Mouse (Mus musculus): ENCODE measurements around the gene Tacstd2. TPM values are rescaled to one million over a fixed set of nuclear protein-coding genes. Genes with fewer than 3 reads are reported as not detected.
"Not testable (repeated sequence)": the region's sequence is repeated elsewhere in the genome, so short reads cannot be mapped to it uniquely, and the experiment has no call there.

Gene Tacstd2
- polyA plus RNA-seq, 1 experiment from 2014 or later = 2.1 TPM

DNA sequence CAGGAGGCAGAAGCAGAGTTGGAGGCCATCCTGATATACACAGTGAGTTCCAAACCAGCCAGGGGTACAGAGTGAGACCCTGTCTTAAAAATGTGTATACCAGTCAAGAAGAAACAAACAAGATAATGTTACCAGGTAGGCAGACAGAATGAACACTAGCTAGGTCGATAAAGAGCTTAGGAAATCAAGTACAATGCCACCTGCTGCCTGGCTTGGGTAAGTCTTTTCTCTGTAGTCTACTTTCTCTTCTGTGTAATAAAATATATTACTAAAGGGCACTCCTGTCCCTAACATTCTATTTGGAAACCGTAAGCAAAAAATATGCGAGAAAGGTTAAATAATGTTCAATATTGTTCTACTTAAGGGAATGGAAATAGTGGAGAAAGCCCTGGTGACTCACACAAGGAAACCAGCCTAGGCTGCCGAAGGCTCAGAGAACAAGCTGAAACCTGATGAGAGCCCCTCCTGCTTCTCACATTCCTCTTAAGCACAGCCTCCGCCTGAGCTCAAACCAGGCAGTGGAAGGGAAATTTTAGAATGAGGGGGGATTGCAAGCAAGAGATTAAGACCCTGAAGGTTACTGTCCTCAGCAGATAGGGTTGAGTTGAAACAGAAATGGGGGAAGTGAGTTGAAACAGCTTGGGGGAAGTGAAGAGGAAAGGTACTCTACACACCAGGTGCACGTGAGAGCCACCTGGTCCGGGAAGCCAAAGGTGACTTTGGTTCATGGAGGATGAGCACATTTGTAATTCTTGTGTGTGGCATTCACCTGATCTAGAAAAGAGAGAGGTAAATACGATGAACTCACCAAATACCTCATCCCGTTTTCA lies 4.4 kb downstream of the Tacstd2 start:
- Histone ChIP-seq H3K4me1 (ENCODE audit: control insufficient read depth, insufficient read depth, low read length) (peaks cover 6% of the 10 kb centered on the region; the same call in 1 of the 2 replicates), H3K4me2 (ENCODE audit: low read length) (no peak overlapping the region), H3K36me3 (ENCODE audit: control insufficient read depth, insufficient read depth, low read length) (no peaks in the 10 kb centered on the region), H3K27ac (ENCODE audit: low read length) (no peak overlapping the region), H3K9me3 (replicated peaks; ENCODE audit: control insufficient read depth, low read length, poor library complexity, severe bottlenecking) (0 out of 2 replicates have a peak, but pooled peaks cover 1% of the 10 kb centered on the region), H3K4me3 (ENCODE audit: low read depth, low read length) (no peak overlapping the region), H3K9ac (ENCODE audit: low read depth, low read length) (no peak overlapping the region), H3K27me3 (ENCODE audit: control insufficient read depth, insufficient read depth, low read depth, low read length) (peaks cover 42% of the 10 kb centered on the region)
- WGBS = 64% methylated on average over 9 of the region's 9 CpGs
- no peak for ATAC-seq

DNA sequence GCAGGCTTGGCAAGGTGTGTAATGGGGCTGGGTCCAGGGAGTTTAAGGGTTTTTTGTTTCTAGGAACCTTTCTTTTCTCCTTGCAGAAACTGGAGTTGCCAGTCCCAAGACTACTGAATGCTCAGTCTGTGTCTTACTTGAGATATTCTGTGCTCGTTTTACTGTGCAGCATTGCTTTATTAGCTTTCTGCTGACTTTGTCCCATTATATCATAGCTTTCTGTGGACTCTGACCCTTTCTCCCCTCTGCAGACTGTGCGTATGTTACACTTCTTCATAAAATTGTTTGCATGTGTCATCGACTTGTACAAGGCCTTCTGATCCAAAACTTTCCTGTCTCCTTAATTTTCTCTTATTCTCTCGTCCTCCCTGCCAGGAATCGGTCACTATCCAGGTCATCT lies 9.2 kb downstream of the Tacstd2 start:
- 0 out of 2 replicates have a peak, but pooled peaks cover 3% of the 10 kb centered on the region for H3K9me3 ChIP-seq (replicated peaks; ENCODE audit: control insufficient read depth, low read length, poor library complexity, severe bottlenecking)
- 88% methylated on average over 5 of the region's 5 CpGs for WGBS
- no peaks in the 10 kb centered on the region for H3K36me3 ChIP-seq (ENCODE audit: control insufficient read depth, insufficient read depth, low read length)

DNA sequence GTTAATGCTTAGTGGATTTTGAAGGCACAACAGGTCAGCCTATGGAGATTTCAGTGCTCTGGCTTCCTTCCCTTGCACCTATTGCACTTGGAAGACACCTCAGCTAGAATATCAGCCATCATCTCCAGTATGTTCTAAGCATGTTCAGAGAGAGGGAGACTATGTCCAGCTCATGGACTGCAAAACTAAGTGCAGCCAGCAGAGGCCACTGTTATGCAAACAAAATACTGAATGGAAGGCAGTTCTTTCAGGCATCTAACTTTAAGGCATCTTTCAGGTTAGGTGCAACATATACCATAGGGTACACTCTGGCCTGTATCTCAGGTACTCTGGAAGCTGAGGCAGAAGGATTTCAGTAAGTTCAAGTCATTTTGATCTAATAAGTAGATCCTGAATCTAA lies 24.8 kb downstream of the Tacstd2 start:
- Histone ChIP-seq H3K9me3 (replicated peaks; ENCODE audit: control insufficient read depth, low read length, poor library complexity, severe bottlenecking) (no peaks in the 10 kb centered on the region), H3K4me3 (ENCODE audit: low read depth, low read length) (no peak overlapping the region), H3K27ac (ENCODE audit: low read length) (no peak overlapping the region), H3K36me3 (ENCODE audit: control insufficient read depth, insufficient read depth, low read length) (no peaks in the 10 kb centered on the region), H3K27me3 (ENCODE audit: control insufficient read depth, insufficient read depth, low read depth, low read length) (no peaks in the 10 kb centered on the region), H3K4me1 (ENCODE audit: control insufficient read depth, insufficient read depth, low read length) (no peaks in the 10 kb centered on the region), H3K9ac (ENCODE audit: low read depth, low read length) (no peak overlapping the region), H3K4me2 (ENCODE audit: low read length) (no peak overlapping the region)
- ATAC-seq = no peak

More for the DNA sequence above, 9.2 kb downstream of the Tacstd2 start:
- no peak overlapping the region for H3K9ac ChIP-seq (ENCODE audit: low read depth, low read length)
- H3K4me3 ChIP-seq (ENCODE audit: low read depth, low read length) = no peak overlapping the region
- no peaks in the 10 kb centered on the region; the same call in 1 of the 2 replicates for H3K27me3 ChIP-seq (ENCODE audit: control insufficient read depth, insufficient read depth, low read depth, low read length)
- no peak overlapping the region for H3K4me2 ChIP-seq (ENCODE audit: low read length)
- no peak for ATAC-seq
- H3K4me1 ChIP-seq (ENCODE audit: control insufficient read depth, insufficient read depth, low read length) = no peaks in the 10 kb centered on the region
- H3K27ac ChIP-seq (ENCODE audit: low read length) = no peak overlapping the region

GRCm38 (mm10) chr6:67501938-67502337 lies 33.7 kb downstream of the Tacstd2 start:
- not testable (repeated sequence) for H3K27ac ChIP-seq (ENCODE audit: low read length); H3K9me3 ChIP-seq (replicated peaks; ENCODE audit: control insufficient read depth, low read length, poor library complexity, severe bottlenecking); H3K4me1 ChIP-seq (ENCODE audit: control insufficient read depth, insufficient read depth, low read length); ATAC-seq; H3K4me2 ChIP-seq (ENCODE audit: low read length); H3K9ac ChIP-seq (ENCODE audit: low read depth, low read length); H3K4me3 ChIP-seq (ENCODE audit: low read depth, low read length); H3K36me3 ChIP-seq (ENCODE audit: control insufficient read depth, insufficient read depth, low read length); H3K27me3 ChIP-seq (ENCODE audit: control insufficient read depth, insufficient read depth, low read depth, low read length)
- WGBS = 93% methylated on average over 2 of the region's 6 CpGs

- Histone ChIP-seq H3K27ac (ENCODE audit: low read length) (no peak within 1 kb of the TSS), H3K4me2 (ENCODE audit: low read length) (no peak within 1 kb of the TSS), H3K4me3 (ENCODE audit: low read depth, low read length) (no peak within 1 kb of the TSS), H3K9ac (ENCODE audit: low read depth, low read length) (no peak within 1 kb of the TSS), H3K27me3 (ENCODE audit: control insufficient read depth, insufficient read depth, low read depth, low read length) (no peaks in the 10 kb centered on the region), H3K36me3 (ENCODE audit: control insufficient read depth, insufficient read depth, low read length) (no peaks in the 10 kb centered on the region), H3K4me1 (ENCODE audit: control insufficient read depth, insufficient read depth, low read length) (no peaks in the 10 kb centered on the region), H3K9me3 (replicated peaks; ENCODE audit: control insufficient read depth, low read length, poor library complexity, severe bottlenecking) (no peaks in the 10 kb centered on the region)
- ATAC-seq = no peak
- 74% methylated on average over 2 of the region's 2 CpGs for WGBS
Observed at GRCm38 (mm10) chr6:67491755-67492154, 43.8 kb downstream of the Tacstd2 start, which contains the start of gene Il23r. Gene Il23r, minus strand, starts transcription at chr6:67491855.

Other genes with a start within 250 kb of the Tacstd2 start
- 0.07 and 0.15 TPM in 2 replicates for gene Il12rb2, start 159.6 kb downstream of the Tacstd2 start, polyA plus RNA-seq (2015; fragmentation: Nextera tagmentation; extraction: Ambion mirVana)
- gene Il23r, start 43.9 kb downstream of the Tacstd2 start, polyA plus RNA-seq (2015; fragmentation: Nextera tagmentation; extraction: Ambion mirVana) = not detected in 2 replicates

All from midbrain, embryonic 16.5 days (tissue).